Mouse (Mus musculus): ENCODE results near the gene Padi2. TPM values are rescaled to one million over a fixed set of nuclear protein-coding genes. Genes with fewer than 3 reads are reported as not detected.

The Padi2 gene
- total RNA-seq, 1 experiment from 2014 or later = 5.4 TPM

DNA sequence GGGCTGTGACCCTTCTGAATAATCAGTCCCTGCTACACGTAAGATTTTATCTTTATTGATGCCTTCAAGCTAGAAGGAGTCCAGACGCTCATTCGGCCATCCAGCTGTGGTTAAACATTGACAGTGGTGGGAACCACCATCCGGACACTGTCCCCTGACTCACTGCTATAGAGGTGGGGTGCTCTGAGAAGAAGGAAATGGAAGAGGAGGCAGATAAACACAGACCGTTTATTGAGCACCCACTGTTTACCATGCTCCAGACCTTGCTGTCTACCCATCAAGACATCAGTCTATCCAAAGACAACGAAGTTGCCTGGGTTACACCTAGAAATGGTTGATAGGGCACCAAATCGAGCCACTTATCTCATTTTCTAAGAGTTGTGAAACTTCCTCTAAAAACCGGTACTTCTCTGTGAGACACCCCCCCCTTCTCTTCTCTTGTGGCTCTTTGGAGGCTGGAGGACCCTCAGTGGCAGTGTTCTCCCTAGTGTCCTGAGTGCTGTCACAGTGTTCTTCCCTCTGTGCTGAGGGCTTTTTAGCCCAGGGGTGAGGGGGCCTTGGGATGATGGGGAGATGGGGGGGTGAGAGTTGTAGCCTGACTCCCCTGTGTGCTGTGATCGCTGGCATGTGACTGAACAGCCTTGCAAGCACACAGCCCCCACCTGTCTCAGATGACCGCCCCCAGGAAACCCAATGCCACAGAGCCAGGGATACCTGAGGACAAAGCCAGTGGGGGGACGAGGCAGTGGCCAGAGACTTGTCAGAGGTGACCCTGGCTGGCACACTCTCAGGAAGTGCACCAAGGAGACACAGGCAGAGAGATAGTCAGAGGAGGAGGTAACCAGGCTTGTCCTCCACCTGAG lies 14.1 kb downstream of the Padi2 start:
- no peak for DNase-seq

DNA sequence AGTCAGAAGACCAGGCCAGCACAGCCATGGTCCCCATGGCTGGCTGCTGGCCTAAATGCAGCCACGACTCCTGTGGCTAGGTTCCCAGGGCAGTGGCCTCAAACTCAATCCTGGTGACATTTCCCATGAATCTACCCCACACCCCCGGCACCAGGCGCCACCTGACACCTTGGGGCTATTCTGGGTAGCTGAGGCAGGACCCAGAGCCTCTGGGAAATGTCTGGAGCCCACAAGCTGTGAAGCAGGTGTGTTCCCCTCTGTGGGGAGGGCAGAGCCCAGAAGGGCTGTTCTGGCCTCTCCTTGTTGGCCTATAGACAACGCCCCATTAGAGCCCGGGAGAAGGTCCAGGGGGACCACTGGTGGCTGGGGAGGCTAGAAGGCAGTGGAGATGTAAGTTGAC lies 16.4 kb downstream of the Padi2 start:
- no peak for DNase-seq

DNA sequence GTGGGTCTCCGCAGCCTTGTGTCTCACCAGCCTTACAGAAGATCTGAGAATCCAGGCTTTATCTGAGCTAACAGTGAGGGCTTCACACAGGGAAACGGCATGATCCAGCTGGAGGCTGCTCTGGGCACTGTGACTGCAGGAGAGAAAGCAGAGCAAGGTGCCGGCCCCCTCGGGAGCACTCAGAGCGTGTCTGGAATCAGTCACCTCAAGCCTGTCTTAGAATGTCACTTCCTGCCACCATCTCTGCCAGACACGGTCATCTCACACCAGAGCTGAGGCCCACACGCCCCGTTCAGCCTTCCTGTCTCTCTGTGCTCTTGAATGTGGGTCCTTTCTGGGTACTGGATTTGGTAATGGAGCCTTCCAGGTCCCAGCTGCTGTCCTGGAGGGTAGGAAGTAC lies 19.5 kb downstream of the Padi2 start:
- no peak for DNase-seq

DNA sequence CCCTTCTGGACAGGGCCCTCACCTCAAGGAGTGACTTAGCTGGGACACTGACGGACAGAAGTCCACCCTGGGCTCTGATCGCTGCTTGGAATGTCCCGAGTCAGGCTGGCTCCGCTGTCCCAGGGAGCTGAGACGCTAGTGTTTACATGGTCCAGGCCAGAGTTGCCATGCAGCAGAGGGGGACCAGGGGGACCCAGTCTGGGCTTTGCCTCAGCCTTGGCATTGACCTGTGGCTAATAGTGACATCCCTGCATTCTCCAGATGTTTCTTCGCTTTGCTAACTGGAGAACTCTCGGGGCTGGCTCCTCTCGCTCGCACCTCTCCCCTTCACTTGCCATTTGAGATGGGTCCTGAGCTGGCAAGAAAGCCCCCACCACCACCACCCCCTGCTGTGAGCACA lies 22.2 kb downstream of the Padi2 start:
- DNase-seq = no peak

DNA sequence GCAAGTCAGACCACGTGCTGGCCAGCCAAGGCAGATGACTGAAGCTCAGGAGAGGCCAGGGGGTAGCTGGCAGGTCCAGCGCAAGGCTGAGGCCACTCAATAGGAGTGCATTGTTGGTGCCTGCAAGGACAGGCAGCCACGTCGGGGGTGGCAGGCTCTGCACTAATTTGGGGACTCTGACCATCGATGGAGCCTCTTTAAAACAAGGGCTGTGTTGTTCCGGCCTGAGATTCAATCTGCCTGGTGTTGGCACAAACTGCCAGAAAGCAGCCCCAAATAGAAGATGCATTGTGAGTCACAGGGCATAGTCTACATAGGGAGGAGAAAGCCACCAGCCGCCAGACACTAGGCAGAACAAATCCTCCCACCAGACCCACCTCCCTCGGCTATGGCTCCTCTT lies 23.6 kb downstream of the Padi2 start:
- no peak for DNase-seq

DNA sequence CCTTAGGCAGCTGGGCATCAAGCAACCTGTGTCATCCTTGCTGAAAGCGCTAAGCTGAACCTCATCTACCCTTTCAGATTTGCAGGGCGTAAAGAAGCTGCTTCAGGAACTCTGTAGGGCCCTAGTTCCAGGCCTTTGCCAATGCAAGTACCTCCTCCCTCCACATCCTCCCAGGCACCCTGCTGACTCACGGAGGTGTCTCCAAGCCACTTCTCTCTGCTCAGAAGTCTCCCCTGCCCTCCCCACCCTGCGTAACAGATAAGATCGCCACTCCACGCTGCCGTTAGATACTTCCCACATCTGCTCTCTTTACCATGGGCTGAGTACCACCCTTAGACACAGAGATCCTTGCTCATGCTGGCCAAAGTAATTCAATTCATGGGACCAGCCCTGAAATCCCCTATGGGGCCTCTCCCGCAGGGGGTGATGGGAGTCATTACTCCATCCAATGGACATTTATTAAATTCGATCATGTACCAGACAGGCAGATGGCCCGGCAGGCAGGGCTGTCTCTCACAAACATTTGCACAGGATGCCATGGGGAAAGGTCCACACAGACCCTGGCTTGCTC lies 24.8 kb downstream of the Padi2 start:
- no peak for DNase-seq

DNA sequence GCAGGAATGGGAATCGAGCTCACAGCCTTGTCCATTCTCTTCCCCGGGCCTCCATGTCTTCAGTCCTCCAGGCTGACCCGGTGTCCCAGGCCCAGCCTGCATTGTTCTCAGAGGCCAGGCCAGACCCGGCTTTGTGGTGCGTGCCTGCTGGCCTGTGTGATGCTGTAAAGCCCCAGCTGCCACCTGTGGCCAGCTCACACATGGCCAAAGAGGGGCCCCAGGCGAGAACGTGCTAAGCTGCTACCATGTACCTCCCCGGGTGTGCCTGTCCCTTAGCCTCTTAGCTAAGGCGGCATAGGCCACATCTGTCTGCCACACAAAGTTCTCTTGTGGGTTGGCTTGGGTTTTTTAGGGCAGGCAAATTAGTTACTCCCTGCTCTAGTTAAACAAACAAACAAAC lies 29.5 kb downstream of the Padi2 start:
- DNase-seq = no peak

DNA sequence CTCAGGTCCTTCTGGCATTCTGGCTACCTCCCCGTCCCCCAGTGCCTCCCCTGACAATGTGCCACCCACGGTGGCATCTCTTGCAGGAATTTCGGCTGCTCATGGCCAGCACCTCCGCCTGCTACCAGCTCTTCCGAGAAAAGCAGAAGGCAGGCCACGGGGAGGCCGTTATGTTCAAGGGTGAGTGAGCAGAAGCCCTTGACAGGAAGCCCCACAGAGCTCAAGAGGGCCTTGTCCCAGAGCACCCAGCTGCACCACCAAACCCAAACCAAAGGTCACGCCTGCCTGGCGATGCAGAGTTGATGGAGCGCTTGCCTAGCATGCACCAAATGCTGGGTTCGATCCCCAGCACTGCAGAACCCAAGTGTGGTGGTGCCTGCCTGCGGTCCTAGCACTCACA lies 38.2 kb downstream of the Padi2 start:
- no peak for DNase-seq

DNA sequence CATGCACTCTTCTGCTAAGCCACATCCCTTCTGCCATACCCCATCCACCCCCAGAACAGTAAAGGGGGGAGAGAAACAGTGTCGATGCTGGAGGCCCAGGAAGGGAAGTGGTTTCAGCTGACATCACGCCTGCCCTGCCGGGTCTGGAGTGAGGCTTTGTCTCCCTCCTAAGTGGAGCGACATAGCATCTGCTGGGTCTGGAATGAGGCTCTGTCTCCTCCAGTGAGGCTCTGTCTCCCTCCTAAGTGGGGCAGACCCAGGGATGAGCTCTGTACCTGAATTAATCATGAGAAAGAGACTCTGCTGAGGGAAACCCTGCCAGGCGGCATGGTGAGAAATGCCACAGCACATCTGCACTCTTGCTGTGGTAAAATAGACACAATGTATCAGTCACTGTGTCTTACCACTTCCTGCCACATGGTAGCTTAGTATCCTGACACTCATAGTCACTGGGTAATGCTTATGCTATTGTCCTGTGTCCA lies 38.9 kb downstream of the Padi2 start:
- no peak for DNase-seq

DNA sequence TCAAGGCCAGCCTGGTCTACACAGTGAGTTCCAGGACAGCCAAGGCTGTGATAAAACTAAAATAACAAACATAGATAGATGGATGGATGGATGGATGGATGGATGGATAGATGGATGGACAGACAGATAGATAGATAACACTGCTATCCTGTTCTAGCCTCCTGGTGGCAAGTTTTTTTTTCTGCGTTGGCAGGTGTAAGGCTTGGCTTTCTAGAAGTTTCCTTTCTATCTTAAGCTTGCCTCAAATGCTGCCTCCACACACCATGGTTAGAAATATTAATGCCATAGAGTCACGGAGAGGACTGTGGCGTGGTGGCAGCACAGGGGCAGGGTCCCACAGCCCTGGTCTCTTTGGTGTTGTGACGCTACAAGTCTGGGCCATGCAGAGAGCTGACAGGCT lies 39.4 kb downstream of the Padi2 start:
- no peak for DNase-seq

DNA sequence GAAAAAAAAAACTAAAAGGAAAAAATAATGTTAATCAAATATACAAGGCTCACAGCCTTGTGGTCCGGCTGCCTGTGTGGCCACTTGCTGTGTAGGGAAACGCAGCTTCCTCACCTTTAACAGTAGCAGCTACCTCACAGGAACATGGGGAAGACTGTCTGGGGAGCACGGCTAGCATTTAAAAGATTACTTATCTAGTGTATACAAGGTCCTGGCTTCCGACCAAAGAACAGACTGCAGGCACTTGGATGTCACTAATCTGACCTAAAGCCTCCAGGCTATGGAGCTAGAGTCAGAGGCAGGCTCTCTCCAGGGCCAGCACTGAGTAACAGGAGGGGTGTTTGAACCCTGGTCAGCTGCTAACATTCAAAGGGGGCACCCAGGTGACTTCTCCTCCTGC lies 39.9 kb downstream of the Padi2 start:
- DNase-seq = no peak

DNA sequence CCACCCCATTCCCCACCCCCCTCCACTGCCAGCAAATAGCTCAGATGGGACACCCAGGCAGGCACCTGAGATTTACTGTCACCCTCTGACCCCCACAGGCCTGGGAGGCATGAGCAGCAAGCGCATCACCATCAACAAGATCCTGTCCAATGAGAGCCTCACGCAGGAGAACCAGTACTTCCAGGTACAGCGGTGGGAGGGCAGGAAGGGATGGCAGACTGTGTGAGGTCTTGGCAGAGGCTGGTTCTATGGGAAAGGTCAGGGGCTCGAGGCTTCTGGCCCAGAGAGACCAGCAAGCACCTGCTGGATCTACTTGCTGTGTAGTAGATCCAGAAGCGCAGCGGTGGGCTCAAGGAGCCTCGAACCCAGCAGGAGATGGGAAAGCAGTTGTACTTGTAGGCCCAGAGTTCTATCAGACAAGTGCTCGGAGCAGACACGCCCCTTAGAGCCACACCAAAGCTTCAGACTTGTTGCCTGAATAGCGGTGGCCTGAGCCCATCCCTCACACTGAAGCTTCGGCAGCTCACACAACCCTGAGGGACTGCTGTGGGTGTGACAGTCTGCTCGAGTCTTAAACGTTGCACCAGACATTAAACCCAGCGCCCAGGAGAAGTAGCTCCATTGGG lies 40.5 kb downstream of the Padi2 start:
- DNase-seq = no peak

DNA sequence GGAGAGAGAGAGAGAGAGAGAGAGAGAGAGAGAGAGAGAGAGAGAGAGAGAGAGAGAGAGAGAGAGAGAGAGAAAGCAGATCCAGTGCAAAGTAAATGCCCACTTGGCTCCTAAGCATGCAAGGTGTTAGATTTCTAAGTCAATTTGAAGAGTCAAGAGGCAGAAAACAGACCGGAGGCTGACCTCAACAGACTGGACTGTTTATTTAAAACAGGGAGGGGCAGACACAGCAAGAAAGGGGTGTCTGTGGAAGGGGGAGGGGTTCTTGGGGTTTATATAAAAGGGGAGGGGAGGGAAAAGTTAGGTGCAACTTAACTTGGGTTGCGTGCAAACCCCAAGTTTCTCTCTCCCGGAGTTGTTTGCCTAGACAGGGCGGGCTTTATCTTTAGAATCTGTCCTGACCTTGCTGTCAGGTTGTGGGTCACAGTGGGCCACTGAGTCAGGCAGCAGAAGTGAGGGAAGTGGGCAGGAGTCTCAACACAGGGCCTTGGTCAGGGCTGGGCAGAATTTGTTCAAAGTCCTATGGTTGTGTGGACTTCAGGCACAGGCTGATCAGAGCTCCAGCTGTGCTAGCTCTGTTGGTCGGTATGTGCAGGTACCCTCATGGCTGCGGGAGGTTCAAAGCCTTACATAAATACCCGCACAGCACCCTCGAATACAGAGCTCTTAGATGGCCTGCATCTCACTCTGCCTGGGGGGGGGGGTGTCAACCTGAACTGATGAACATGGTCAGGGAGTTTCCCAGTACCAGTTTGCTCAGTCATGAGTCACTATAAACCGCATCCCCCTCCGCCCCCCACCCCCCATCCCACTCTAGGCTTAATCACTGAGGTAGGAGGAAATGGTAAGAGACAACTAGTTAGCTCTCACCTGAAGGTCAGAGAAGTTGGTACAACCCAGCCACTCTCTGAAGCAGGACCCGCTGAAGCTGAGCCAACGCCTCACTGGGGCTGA lies 41.6 kb downstream of the Padi2 start:
- no peak for DNase-seq

DNA sequence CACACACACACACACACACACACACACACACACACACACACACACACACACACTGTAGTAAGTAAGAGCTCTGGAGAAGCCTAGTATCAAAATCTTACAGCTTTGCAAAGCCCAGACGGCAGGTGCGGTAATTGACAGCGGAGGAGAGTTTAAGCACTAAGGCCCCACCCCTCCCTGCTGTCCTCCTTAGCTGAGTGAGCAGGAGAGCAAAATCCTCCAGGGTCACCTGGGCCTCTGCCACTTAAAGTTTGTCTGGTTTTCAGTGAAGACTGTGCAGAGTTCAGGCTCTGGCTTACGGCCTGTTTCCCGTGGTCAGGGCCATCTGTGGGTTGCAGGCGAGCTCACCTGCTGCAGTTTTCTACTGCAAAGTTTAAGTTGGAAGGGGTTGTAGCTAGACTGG lies 42.3 kb downstream of the Padi2 start:
- no peak for DNase-seq

DNA sequence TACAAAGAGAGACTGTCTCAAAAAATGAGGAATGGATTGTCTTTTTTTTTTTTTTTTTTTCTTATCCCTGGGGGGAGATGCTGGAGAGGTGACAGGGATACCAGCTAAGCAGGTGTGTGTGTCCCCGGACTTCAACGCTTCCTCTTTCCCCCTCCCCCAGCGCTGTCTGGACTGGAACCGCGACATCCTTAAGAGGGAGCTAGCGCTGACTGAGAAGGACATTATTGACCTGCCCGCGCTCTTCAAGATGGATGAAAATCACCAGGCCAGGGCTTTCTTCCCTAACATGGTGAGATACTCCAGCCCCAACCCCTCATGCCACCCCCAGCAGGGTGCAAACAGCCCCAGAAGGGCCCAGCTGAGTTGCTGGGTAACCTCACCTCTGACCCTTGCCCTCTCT lies 42.9 kb downstream of the Padi2 start:
- no peak for DNase-seq

DNA sequence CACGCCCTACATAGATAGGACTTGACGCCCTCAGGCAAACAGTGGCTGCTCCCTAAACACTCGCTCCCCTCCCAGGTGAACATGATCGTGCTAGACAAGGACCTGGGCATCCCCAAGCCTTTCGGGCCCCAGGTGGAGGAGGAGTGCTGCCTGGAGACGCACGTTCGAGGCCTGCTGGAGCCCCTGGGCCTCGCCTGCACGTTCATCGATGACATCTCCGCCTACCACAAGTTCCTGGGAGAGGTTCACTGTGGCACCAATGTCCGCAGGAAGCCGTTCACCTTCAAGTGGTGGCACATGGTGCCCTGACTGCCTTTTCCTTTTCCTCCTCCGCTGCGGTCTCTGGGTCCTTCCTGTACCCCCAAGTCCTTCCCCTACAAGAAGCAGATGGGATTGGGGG lies 43.5 kb downstream of the Padi2 start:
- DNase-seq = no peak

DNA sequence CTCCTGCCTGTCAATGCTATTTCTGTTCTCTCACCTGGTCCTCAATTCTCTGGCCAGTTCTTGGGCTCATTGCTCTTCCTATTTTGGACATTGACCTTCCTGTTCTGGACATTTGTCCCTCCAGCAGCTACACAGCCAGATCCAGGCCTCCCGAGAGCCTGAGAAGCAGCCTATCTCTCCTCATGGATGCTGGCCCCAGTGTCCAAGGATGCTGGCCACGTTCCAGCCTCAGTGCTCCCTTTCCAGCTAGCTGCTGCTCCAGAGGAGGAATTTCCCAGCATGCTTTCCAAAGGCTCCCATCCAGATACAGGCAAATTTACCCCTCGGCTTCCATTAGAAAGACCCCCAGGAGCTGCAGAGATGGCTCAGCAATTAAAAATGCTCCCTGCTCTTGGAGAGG lies 44.4 kb downstream of the Padi2 start:
- peak; percentile 57 for DNase-seq

DNA sequence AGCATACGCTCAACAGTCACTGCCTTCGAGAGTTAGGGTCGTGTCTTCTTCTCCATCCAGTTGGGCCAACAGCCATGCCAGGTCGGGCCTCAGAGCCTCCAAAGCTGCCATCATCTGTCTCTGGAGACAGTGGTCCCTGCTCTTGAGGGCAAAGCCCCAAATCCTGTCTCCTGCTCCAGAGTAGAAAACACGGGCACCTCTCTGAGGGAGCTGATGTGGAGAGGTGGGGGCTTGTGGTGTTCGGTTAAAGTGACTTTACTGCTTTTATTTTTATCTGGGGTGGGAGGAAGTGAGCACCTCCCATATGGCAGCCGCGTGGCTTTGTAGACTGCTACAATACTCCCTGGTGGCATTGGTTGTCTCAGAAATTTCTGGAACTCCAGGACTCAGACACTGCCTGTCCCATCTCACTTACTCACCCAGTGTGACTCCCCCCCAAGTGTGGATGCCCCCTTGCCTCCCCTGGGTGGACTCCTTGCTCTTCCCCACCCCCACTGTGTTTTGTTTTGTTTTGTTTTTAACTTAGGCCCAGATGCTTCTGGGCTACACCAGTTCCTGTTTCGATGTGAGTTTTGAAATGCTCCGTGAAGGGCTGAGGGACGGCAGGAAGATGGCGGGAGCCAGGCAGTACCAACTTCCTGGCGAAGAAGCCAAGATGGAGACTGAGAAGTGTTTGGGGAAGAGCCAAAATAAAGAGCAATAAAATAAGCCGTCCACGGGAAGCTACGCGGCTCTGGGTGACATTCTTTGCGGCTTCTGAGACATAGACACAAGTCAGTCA lies 45.9 kb downstream of the Padi2 start:
- DNase-seq = no peak

DNA sequence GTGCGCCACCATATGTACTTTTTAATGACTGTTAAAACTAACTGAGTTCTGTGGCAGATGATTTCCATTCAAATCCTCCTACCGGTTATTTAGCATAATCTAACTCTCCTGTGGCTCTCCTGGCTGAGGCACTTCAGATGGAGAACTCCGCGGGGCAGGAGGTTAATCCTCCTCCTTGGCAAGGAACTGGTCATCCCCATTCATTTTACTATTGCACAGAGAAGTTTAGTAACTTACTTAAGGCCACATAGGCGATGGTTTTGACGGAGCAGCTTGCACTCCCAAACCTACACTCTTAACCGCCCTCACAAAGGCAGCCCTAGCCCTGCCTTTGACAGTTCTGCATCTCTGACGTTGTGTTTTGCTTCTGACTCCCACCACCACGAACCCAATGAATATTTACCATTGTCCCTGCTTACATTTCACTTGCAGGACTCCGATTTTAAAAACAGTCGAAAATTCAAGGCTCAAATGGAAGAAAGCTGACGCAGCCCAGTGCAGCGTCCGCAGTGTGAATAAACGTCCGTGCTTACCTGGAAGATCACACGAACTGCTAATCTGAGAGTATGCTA lies 51.1 kb downstream of the Padi2 start:
- DNase-seq = no peak

DNA sequence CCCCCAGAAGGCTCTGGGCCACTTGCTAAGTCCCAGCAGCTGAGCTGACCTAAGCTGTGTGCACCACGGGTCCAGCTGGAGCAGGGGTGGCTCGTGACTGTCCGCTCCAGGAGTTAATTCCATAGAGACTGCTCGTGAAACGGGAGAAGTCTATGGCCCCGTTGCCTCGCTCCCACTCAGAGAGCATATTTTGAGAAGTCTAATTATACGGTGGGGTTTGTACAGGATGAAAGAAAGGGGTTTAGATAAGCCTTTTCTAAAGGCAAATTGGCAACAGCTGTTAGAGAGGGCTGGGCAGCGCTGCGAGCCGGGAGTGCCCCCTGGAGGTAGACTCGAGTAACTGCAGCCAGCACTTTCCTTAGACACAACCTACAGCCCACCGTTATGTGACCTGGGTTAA lies 51.6 kb downstream of the Padi2 start:
- DNase-seq = peak; percentile 75

DNA sequence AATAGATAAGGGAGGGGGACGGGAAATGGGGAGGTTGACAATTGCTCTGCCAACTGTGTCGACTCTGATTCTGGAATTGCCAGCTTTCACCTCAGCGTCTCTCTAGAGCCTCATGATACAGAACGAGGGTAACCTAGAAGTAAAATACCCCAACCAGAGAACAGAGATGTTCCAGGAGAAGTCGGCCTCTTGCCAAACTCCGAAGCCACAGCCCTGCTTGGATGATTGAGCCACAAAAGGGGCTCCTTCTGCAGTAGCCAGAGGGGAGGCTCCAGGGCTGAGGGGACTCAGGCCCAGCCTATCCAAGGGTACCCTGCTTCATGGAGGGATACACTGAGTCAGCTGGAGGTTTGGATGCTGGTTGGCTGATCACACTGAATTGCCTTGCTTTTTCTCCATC lies 52.2 kb downstream of the Padi2 start:
- DNase-seq = no peak

All from adrenal gland, postnatal 25 days (tissue).